Mouse (Mus musculus) megakaryocyte, embryonic 14.5 days (primary cell): Measurements from ENCODE around the gene Ubxn1.

ENCODE experiments used
- FLI1 ChIP-seq: IDR thresholded peaks from 2 replicates; pipeline ENCODE4 v1.6.1; 2012; ENCODE audit warnings: low read length, inconsistent platforms, mixed read lengths
- GATA1 ChIP-seq: IDR thresholded peaks from 3 replicates; pipeline ENCODE4 v1.6.1; 2012; ENCODE audit warnings: mixed read lengths, low read length, inconsistent platforms, borderline replicate concordance

- TF ChIP-seq GATA1 = no peak
- TF ChIP-seq FLI1 = no peak
Observed at GRCm38 (mm10) chr19:8848356-8848755, 22.9 kb upstream of the Ubxn1 start.
